Mouse (Mus musculus) heart, adult 11 months (tissue): ENCODE measurements around the gene Cd24a.

ENCODE experiments used
- DNase-seq: peaks from one replicate; pipeline ENCODE4 v3.0.0; 2022

Gene Cd24a

DNA sequence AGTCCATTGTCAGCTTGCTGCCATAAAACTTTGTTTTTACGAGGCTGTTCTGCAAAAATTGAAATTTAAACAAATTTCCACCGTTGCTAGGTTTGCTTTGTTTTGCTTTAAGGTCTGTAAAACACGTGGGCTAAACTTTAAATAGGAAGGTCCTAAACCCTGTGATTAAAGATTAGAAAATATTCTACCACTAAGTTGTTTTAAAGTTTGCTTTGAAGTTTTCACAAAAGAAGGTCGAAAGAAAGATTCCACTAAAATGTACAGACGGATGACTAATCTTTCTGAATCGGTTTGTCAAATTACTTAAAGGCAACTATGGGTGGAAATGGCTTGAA is at the start of gene Cd24a:
Gene Cd24a (plus strand): TSS at position 288 of the 335 bp plus-strand sequence.
- no peak for DNase-seq

DNA sequence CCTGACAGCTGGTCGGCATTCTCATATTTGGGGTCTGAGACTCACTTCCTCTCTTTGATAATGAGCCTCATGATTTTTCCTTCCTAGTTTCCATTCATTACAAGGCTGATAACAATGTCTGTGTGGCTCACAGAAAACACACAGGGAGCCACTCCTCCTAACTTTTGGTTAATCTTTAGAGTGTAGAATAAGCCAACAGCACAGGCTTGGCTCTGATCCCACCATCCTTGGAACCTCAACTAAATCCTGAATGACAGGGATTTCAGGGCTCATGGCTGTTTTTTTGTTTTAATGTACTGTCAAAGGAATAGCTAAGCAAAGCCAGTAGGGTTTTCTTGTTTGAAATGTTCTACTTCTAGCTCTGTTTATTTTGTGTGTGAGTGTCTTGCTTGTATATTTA is 43.7 kb upstream of the Cd24a start:
- no peak for DNase-seq

DNA sequence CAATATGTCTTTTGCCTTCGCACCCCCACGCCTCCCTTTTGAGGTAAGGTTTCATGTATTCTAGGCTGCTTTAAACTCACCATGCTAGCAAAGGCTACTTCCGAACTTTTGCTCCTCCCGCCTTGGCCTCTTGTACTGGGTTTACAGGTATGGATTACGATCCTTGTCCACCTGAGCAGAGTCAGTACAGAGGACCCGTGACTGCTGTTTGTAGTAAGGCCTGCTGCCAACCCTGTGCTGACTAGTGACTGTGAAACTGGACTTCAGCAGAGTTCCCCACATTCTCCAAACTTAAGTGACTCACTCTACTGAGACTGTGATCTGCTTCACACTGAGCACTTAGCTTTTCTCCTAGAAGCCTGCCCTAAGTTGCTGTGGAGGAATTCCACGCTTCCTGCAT is 40.4 kb upstream of the Cd24a start:
- no peak for DNase-seq

DNA sequence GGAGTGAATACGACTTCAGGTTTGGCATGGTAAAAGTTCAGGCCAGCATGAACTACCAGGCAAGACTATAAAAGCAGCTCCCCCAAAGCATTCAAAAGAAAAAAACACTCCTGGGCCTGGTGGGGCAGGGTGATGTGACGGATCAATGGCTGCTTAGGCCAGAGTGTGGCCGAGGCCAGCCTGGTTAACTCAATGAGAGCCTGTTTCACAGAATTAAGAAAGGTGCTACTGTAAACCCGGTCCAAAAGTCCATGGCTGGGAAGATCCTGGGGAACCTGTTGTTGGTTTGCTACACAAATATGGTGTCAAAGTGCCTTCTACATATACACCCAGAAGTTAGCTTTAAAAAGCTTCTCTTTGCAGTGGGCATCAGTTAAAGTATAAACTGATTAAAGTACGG is 39.3 kb upstream of the Cd24a start:
- no peak for DNase-seq

DNA sequence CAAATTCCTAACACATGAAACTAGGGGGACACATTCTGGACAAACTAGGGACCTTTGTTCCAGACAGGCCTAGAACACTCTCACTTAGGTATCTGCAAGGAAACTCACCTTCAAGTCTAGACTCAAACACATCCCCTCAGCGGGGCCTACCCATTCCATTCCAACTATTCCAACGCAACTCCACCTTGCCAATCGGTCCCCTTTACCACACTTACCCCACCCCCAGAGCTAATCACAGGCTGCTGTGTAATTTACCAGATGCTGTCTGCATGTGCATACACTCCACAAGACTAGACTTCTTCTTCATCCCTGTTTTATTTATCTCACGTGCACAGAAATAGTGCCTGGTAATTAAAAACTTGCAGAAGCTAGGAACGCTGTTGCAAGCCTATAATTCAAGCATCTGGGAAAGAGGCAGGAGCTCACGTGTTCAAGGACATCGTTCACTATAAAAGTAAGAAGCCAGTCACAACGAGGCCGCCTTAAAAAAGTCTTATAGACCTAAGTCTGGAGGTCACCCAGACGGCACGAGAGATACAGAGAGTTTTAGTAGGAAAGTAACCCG is 38.3 kb upstream of the Cd24a start:
- peak; percentile 92 for DNase-seq

DNA sequence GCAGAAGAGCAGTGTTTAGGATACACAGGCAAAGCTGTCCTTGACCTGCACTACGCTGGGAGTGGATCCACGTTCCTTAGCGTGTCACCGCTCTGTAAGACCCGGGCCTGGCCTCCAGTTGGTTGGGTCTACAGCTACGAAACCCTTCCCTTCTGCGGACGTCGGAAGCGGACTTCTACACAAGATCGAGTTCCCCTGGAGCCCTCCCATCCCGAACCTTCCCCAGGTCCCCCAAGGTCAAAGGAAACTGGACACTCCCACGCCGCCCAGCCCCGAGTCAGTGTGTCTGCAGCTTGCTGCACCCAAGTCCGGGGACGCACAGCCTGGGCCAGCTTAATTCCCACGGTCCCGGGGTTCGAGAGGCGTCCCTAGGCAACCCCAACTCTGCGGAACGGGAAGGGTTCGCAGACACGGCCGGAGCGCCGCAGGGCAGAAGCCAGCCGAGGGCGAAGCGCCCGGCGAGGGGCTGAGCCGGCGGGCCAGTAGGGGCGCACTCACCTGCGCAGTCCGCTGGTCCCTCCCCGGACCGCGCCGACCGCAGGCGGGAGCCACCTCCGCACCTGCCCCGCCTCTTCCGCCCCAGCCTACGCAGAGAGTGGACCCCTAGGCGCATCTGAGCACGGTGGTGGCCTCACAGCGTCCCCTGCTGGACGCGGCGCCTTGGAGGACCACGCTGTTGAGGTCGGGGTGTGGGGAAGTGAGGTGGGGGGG is 37.5 kb upstream of the Cd24a start, which contains the start of gene 1700021F05Rik:
Gene 1700021F05Rik (minus strand): TSS at position 553 of the 711 bp plus-strand sequence.
- peak; percentile 100 for DNase-seq

DNA sequence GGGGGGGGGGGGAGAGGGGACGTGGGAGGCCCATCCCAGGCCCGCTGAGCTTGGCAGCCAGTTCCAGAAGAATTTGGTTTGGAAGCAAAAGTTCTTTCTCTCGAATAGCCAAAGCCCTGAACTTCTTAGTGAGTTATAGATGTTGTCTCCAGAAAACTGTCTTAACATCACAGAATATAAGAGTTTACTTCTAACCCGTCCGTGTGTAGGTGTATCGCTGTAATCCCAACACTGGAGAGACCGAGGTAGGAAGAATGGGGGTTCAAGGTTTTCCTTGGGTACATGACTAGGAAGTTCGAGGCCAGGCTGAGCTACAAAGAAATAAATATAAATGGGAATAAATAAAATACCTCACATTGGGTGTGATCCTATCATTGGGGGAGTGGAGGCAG is 36.9 kb upstream of the Cd24a start:
- DNase-seq = peak; percentile 89

DNA sequence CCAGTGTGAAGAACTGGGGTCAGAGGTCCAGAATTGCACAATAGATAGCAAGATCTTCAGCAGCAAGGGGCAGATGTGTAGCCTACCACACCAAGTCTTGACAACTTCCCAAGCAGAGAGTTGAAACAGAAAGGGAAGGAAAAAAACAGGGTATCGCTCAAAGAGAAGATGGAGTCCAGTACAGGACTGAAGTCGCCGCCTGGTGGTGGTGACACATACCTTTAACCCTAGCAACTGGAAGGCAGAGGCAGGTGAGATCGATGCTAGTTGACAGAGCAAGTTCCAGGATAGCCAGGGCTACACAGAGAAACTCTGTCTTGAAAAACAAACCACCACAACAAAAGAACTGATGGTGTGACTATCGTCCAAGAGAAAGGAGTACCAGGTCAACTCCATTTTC is 28.7 kb upstream of the Cd24a start:
- no peak for DNase-seq

DNA sequence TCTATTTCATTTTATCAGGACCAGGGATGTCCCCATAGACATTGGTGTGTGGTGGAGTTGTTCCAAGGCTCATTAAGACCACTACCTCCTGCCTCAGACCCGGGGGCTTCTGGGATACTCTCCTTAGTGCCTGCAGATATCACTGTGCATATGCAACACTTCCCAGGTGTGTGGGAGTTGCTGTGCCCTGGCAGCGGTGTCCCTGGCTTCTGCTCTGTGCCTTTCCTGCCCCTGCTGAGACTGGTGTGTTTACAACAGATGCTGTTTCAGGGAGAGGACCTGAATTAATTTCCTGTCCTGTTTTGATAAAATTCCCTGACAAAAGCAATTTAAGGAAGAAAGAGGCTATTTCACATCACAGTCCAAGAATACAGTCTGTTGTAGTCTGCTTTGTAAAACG is 27.2 kb upstream of the Cd24a start:
- no peak for DNase-seq

DNA sequence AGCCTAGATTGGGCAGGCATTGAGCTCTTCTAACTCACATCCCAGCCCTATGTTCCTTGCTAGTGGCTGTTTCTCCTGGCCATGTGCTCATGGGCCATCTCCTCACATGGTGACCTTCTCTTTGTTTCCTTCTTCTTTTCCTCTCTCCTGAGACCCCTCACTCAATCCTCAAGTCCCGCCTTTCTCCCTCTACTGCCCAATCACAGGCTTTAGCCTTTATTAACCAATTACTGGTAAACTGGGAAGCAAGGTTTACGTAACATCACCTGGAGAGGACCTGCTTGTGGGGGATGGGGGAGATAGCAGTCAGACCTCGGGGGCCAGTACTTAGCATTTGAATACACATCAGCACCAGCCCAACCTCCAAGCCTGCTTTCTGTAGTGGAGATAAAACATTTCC is 26.7 kb upstream of the Cd24a start:
- DNase-seq = no peak

DNA sequence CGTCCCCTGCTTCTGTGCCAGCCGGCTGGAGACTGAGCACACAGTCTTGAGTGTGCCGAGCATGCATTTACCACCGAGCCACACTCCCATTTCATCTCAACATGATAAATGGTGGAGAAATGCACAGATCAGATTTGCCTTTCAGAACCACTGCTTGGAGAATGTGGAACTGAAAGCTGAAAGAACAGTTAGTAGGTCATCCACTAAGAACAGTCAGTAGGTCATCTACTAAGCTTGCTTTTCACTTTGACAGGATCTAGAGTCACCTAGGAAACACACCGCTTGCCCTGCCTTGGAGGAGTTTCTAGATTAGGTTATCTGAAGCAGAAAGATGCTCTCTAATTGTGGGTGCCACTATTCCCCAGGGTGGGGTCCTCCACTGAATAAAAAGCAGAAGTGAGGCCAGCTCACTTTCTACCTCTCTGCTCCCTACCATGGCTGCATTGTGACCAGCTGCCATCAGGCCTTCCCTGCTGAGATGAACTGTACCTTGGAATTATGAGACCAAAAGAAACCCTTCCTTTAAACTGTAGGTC is 20.4 kb upstream of the Cd24a start:
- no peak for DNase-seq

DNA sequence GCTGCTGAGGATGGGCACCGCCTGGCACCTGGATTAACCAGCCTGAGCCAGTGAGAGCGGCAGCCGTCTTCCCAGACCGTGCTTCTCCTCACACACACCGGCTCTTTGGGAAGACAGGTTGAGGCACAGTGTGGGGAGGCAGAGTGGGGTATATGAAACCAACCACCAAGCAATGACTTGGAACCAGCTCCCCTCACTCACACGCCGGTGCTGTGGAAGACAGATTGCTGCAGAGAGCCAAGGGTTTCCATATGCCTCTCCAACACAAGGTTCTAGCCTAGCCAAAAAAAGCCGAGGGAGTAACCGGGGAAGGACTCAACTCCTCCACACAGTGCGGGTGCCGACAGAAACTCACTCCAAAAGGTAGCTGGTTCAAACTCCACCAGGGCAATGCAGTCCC is 18.8 kb upstream of the Cd24a start:
- DNase-seq = no peak

DNA sequence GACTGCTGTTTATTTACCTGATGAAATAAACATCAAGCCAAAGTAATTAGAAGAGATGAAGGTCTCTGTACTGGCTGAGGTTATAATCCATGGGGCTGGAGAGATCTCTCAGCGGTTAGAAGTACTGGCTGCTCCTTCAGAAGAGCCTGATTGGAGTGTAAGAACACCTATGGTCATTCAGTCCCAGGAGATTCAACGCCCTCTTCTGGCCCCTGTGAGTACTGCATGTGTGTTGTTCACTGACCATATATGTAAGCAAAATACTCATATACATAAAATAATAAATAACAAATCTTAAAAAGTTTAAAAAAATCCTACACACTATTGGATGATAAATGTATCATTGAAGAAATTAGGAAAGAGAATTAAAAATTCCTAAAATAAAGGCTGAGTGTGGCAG is 17.3 kb upstream of the Cd24a start:
- DNase-seq = no peak

DNA sequence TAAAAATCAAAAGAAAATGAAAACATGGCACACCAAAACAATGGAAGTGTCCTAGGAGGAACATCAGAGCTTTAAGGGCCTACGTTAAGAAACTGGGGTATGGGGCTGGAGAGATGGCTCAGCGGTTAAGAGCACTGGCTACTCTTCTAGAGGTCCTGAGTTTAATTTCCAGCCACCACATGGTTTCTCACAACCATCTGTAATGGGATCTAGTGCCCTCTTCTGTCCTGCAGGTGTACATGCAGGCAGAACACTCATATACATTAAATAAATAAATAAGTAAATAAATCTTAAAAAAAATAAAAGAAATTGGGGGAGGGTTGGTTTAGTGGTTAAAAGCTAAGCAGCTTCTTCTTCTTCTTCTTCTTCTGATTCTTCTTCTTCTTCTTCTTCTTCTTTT is 16.8 kb upstream of the Cd24a start:
- DNase-seq = no peak

DNA sequence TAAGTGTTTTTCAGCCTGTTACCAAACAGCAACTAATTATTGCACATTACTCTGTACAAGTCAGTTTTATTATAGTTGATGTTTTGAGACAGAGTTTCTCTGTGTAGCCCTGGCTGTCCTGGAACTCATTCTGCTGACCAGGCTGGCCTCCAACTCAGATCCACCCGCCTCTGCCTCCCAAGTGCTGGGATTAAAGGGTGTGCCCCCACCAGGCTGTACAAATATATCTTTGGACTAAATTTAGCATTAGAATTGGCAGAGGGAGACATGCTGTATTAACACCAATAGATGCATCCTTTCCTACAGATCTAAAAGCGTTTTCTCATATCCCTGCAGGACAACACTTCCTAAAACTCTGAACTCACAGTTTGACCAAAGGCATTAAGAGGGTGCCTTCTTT is 3.7 kb upstream of the Cd24a start:
- DNase-seq = no peak

DNA sequence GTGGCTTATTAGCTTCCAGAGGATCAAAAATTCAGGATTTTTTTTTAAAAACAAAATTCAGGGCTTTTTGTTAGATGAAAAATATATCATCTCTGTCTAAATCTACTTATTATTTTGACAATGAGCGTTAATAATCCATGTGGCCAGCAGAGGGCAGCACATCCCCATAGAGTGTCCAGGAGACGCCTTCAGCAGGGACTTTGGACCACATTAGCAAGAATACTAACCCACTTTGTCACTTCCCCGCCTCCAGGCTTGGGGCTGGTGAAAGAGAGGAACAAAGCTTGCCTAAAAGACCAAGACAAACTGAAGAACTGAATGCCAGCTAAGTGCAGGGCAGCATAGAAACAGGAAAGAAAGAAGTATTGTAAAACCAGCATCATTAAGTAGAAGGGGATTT is 3.1 kb upstream of the Cd24a start:
- DNase-seq = peak; percentile 90

DNA sequence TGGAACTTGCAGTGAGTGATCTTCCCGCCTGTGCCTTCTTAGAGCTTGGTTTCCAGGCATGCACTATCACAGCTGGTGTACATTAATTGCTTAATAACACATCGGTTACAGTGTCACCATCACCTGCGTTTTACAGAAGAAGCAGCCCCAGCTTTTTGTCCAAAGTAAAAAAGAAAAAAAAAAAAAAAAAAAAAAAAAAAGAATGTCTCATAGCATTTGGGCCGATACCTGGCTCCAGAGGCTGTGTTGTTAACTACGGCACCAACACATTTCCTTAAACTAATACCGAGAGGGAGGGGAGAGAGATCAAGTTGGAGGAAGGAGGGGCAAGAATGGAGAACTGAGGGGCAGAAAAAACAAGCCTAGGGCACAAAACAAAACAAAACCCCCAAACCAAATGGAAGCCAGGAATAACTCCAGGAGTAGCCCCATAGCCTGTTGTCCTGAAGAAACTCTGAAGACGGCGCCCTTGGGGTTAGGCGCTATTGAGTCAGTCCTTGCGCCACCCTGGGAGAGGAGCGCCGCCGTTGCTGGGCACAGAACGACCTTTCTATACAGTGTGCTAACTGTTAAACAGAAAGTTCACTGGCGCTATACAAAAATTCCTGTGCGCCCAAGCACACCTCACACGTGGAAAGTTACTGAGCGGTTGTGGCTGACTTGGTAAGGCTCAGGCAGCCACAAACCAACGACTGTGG is 636 bp upstream of the Cd24a start:
- DNase-seq = no peak

DNA sequence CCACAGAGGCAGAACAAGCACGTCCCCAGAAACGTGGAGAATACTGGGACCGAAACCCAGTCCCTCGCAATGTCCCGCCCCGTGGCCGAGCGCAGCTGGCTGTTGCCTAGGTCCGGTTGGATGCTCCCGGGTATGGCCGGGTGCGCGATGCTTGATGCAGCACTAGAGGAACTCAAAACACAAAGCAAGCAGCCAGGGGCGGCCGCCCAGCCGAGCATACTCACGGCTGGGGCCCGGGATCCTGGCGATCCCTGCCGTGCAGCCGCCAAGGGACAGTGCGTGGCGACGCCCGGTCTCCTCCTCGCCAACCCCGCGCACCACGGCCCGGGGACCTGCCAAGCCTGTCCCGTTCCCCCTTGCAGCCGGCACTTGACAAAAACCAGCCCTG is 276 bp downstream of the Cd24a start:
- no peak for DNase-seq

DNA sequence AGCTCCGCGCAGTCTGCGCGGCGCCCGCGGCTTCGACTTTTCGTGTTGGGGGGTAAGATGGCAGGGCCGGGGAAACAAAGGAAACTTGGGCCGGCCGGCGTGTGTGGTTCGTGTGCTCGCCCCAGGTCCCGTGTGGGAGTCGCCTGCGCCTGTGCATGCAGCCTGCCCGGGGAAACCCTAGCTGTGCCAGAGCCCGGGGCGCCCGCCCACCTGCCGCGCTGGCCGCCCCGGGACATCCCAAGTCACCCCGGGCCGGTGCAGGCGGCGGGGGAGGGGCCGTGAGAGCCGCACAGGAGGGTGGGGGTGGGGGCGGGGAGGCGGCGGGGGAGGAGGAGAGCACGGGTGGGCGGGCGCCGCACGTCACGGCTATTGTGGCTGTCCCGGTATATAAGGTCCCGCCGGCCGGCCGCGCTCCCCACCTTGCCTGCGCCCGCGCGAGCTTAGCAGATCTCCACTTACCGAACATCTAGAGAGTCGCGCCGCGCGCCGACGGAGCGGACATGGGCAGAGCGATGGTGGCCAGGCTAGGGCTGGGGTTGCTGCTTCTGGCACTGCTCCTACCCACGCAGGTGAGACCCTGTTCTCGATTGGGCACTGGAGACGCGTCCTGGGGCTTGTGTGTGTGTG is 783 bp downstream of the Cd24a start:
- DNase-seq = peak; percentile 93

DNA sequence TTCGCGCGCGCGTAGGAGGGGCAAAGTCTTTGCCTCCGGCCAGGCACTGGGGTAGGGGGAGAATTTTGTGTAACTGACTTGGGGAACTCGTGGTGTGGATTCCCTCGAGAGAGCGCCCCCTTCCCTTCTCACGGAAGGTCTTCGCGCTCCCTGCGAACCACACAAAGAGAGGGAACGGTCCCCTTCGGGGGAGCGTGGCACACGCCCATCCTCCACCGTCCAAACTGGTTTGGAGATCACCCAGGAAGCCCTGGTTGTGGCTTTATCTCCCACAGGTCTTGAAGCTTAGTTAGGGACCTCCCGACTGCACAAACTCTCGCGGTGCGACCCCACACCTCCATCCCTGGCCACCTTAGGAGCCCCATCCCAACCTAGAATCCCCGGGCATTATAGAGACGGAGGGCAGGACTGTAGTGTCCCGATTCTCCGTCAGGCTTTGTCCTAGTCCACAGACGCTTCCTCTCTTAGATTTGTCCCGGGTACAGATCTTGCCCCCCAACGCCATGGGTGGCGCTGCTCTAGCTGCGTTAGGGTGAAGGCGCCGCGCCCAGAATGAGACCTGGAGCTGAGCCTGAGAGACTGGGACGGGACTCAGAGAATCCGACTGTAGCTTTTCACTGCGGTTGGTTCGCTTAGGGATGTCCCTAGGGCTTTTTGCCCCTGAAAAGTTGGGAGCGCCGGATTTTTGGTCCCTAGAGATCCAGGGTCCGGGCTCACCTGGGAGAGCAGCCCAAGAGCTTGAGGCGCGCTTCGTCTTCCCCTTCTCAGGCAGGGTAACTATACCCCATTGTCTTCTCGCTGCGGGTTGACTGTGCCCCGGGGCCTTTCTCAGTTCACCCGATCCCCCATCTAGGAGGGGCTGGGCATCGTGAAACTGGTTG is 1.5 kb downstream of the Cd24a start:
- no peak for DNase-seq

DNA sequence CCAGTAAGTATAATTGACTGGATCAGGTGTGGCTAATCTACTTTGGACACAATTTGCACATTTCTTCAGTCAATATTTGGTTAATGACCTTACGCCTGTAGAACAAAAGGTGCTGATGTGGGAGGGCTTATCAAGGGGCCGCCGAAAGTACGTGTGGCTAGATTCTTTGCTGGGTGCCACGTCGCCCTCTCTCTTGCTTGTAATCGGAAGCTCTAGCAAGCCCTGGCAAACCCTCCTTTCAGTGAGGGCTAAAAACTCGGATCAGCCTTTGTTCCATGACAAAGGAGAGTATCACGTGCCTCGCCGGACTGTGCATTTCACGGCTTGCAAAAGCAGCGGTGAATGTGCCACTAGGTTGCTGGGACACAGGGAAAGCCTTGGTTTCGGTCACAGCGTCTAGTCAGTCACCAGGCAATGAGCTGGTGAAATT is 2.6 kb downstream of the Cd24a start:
- DNase-seq = no peak

DNA sequence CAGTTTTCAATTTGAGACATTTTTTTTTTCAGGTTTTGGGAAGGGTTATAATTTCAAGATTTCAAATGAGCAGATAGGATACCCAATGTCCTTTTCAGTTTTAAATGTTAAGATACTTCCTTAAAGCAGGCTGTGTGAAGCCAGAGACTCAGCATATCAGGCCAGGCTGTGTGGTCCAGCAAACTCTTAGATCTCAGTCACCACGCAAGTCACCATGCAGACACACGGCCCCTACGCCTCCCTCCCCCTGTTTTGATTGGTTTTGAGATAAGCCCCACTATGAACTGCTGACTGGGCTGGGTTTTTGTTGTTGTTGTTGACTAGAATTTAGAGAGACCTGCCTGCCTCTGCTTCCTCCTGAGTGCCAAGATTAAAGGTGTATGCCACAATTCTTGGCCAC is 3.2 kb downstream of the Cd24a start:
- no peak for DNase-seq

DNA sequence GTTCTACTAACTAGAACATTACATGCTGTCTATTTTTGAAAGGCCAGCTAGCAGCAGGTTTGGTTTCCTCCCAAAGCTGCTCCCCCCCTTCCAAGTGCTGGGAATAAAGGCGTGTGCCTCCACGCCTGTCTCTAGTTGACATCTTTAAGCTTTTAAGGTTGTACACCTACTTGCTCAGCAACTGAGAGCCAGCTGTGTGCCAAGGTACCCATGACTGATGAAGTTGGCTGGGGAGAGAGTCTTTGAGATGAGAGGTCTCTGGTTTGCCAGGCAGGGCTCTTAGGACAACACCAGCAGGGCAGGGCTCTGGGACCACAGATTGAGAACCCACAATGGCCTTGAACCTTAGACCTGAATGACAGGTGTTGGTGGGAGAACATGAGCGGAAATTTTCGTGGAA is 6.5 kb downstream of the Cd24a start:
- DNase-seq = no peak
